Mouse (Mus musculus): ENCODE measurements around the gene Klhl6.

- TF ChIP-seq CTCF (conservative IDR thresholded peaks at IDR 0.05; ENCODE audit: low read length): no peak
- TF ChIP-seq POU5F1 (IDR thresholded peaks at IDR 0.05; ENCODE audit: borderline replicate concordance, low read length): no peak
- no peak for TF ChIP-seq NANOG (IDR thresholded peaks at IDR 0.05; ENCODE audit: borderline replicate concordance, low read length)
Observed at GRCm38 (mm10) chr16:19987589-19987988, 4.8 kb upstream of the Klhl6 start.

Measured in E14TG2a.4 (cell line).